Mouse (Mus musculus) layer of hippocampus, postnatal 36 days (tissue): ENCODE results near the gene Gm21981. TPM values are rescaled to one million over a fixed set of nuclear protein-coding genes. Genes with fewer than 3 reads are reported as not detected.
A peak's percentile ranks its signal among the peaks of the same experiment; 100 is the strongest.

Experiments
- DNase-seq, 2 experiments: peaks; one replicate each; pipeline ENCODE4 v3.0.0; 2022
- total RNA-seq, 2 experiments: library from RNA; stranded (reverse); gene quantifications; 2 replicates each; pipeline ENCODE4 v1.2.3; 2021

The Gm21981 gene
- 1 to 10 TPM; 3.3 to 3.4 TPM for total RNA-seq

DNA sequence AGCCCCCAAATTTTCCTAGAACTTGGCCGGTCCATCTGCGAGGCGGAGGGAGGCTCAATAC is at the start of gene Gm21981:
Gm21981 (minus strand) TSS at position 14 of the 61 bp plus-strand sequence.
- no peak for DNase-seq

DNA sequence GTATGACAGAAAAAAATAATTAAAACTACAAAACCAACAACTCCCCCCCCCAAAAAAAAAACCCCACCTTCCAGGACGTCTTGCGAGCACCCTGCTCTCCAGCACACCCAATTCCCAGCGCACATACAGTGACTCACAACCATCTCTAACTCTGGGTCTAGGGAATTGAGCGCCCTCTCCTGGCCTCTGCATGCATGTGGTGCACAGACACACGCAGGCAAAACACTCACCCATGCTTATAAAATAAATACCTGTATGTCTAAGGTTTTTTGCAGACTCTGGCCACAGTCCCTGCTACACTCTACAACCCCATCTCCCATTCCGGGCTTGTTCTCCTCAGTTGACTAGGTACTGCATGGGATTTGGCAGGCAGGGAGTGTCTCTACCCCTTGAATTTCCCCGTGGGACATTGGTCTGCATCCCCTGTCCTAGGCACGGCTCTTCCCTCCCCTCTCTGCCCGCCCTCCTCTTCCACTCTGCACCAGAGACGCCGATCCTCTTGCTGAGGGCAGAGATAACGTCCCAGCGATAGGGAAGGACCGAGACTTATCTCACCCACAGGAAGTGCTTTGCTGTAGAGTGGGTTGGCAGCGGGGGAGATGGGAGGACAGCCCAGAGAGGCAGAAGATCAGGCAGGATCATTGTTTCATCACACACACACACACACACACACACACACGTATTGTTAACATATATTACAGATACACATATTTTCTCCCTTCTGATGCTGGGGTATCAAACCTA is 48.9 kb upstream of the Gm21981 start:
- no peak for DNase-seq

DNA sequence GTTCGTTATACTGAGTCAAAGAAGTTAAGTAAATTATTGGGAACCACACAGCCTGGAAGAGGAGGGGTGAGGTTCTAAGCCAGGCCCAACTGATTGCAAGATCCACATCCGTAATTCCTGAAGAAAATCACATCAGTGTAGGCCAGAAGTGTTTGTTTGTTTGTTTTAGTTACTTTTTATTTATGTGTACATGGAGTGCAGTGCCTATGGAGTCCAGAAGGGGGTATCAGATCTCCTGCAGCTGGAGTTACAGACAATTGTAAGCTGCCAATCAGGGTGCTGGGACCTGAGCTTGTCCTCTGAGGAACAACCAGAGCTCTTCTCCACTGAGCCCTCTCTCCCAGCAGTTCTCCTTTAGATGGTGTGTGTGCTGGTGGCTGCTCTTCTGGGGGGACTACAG is 45.9 kb upstream of the Gm21981 start:
- DNase-seq = no peak

DNA sequence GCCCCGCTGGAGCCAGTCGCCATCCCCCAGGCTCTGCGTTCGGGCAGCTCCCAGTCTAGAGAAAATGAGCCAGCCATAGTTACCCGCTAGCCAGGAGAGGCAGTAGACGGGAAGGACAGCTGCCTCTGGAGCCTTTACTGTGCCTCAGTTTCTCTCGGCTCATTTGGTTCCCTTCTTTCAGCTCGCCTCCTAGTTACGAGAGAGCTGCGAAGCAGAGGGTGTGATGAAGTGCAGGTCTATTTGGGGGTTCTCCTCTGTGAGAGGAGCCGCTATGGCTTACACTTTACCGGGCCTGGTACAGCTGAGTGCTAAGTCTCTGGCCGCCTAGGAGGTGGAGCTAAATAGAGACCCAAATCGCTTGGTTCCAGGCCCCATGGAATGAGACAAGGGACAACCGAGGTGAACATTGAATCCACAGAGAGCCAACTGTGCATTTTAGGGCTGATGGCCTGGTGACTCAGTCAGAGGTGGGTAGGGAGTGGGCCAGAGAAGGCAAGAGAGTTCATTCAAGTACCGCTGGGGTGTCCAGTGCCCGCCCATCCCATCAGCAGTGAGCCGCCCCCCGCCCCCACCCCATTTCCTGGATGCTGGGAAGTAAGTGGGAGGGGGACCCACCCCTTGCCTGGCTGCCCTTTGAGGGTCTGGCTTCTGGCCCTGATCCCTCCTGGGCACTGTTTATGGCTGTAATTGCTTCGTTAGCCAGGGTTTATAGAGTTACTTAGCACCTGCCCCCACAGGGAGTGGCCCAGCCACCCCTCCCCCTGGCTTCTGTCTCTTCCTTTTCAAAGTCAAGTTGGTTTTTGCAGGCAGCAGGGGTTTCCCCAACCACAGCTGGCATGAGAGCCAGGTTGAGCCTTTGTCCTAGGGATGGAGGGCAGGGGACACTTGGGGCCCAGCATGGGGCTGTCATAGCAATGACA is 44.9 kb upstream of the Gm21981 start:
- no peak for DNase-seq

DNA sequence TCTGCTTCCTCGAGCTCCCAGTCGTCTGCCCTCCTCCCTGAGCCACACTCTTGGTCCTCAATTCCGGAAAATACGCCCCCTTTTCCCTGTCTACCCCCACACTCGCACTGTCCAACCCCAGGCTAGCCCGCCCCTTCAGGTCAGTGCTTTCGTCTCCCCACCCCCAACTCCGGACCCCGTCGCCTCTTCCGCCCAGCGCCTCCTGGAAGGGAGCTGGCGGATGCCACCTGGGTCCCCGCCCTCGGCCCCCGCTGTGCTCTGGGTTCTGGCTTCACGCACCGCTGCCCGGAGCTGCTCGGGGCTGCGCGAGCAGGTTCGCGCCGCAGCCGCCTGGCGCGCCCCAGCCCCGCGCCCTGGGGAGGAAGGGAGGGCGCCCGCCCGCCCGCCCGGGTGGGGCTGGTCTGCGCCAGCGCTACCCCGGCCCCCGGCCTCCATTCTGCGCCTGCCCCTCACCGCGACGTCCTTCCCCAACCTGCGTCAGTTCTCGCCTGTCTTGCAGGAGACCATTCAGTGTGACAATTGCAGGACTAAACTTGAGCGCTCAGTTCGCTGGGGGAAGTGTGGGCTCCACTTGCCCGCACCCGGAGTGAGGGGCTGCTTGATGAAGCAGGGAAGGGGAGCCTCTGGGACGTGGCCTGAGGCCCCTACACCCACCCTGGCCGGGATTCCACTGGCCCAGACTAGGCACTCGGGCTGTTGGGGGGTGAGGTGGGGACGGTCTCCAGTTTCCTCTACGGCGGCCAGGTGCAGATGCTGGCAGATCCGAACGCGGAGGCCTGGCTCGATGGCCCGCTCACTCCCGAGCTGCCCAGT is 44.0 kb upstream of the Gm21981 start:
- no peak for DNase-seq

DNA sequence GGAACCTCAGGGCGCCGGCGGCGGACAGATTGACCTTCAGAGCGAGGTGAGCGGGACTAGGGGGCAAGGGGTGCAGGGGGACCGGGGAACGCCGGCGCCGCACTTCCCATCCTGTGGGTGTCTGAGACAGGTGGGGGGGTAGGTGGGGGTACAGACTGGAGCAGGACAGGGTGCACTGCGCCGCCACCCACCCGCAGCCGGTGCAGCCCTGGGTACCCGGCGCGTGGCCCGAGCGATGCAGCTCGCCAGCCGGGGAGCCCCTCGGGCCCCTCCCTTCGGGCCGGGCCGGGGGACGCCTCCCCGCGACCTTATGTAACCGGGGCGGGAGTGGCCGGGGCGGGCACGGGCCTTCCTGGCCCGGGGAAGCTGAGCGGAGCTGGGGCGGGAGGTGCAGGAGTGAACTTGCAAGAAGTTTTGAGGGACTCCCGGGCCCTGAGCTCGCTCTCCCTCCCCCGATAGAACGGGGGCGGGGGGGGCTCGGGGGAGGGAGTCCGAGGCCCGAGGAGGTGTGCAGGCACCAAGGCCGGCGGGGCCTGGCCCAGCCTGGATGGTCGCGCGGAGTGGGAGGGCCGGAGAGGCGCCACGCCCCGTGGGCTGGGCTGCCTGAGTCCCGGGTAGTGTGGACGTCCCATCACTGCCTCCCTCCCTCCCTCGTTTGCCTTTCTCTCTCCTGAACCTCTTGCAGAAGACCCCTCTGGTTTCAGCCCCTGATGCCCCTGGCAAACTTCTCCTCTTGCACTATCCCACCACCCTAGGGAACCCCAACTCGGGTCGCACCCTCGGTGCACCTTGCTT is 43.2 kb upstream of the Gm21981 start:
- DNase-seq = peak; percentile 70 to 79

DNA sequence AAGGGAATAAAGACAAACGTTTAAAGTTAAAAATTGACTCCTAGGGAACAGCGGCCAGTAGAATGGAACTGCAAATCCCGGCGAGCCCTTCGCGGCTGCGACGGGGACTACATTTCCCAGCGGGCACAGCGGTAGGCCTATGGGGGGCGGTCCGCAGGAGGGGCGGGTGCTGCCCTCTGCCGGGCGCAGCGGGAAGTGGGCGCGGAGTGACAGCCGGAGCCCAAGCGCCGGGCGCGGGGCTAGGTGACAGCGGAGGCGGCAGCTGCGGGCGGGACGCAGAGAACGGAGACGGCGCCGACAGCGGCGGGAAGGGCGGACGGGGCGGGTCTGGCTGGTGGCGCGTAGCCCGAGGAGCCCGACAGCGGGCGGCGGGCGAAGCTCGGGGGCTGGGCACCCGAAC is 42.6 kb upstream of the Gm21981 start, which contains the start of gene Tfeb:
Tfeb (plus strand) TSS at position 175 of the 400 bp plus-strand sequence.
- DNase-seq = peak; percentile 96 to 97

DNA sequence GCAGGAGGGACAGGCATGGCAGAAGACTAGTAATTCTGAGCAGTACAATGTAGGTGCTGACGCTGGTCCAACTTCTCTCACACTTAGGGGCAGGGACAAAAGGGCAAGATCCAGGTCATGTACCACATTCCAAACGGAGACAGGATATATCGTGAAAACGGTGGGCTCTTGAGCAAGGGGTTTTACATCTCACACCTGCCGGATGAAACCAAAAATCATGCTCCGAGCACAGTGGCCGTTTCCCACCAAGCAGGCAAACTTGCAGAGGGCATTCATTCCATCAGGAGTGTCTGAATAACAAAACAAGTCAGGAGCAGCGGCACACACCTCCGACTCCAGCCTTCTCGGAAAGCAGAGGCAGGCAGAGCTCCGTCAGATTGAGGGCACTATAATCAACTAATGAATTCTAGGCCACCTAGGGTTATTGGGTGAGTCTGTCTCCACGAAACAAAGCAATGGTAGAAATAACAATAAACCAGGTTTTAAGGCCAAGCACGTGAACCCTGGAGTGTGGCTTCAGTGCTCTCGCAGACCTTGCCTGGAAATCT is 41.4 kb upstream of the Gm21981 start:
- no peak for DNase-seq

DNA sequence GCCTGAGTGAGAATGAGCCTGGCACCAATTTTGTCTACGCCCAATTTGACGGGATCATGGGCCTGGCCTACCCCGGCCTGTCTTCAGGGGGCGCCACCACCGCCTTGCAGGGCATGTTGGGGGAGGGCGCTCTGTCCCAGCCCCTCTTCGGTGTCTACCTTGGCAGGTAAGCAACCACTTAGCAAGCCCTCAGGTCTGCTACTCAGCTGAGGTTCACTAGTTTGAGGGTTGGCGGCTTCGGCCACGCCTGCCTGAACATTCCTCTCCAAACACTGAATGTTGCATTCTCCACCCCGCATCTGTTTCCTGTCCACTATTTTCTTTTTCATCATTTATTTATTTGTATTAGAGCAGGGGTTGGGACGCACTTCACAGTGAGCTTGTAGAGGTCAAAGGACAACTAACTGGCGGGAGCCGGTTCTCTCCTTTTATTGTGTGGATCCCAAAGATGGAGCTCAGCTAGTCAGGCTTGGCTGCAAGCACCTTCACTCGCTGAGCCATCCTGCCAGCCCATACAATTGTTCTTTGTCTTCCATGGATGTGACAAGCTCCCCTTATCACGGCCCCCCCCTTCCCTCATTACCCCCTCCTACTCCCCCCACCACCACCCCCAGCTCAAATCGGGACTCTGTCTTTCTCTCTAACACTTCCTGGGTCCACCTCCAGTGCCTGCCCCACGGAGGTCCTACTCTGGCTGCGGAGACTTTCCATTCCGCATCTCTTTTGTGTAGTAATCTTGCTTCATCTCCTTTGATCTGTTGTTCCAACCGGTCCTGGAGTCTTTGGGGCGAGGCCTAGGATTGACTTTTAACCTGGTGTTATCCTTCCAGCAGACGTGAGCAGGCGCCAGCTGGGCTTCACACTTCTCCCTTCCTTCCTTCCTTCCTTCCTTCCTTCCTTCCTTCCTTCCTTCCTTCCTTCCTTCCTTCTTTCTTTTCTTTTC is 36.6 kb upstream of the Gm21981 start:
- no peak for DNase-seq

DNA sequence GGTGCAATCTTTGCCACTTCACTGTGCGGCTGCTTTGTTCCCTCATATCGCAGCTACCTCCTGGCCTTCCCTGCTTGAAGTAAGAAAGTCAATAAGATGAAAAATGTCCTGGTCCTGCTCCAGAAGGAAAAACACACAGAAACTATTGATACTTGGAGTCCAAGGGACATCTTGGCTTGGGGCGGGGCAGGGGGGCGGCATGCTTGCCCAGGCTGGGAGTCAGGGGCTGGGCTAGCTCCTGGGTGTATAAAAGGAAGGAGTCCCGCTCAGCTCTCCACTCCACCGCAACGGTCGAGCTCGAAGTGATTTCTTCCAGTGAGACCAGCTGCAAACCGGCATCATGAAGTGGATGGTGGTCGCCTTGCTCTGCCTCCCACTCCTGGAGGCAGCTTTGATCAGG is 32.3 kb upstream of the Gm21981 start, which contains the start of gene Pgc:
Pgc (plus strand) TSS at position 277 of the 400 bp plus-strand sequence.
- DNase-seq = no peak

DNA sequence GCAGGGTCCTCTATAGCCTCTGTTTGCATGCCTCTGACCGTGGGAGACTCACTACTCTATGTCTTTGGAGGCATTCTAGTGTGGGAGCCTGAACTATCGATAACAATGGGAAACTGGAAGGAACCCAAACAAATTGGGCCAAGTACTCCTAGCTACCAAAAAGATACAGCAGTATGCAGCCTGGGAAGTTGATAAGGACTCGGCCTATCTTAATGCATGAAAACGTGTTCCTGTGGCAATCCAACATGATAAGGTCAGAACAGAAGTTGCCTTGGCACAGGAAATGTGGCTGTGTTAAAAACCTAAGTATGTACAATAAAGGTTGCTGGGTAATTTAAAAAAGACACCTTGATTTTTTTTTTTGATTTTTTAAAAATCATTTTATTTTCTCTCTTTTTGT is 26.9 kb upstream of the Gm21981 start:
- no peak for DNase-seq

DNA sequence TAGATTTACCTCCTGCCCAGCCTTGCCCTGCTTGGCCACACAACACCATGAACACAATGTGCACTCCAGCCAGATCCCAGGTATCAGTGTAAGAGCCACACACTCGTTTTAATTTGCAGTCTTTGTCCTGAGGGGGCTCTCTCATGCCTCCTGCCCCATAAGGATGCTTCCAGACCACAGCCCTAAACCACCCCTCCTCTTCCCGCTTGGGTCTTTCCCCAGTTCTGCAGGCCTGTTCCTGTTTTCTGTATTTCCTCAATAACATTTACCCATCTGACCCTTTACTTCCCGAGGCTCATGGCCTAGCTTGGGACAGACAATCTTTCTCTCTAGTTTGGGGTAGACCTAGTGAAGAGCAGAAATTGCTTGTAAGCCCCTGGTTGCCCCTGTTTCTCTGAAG is 20.8 kb upstream of the Gm21981 start:
- DNase-seq = no peak

DNA sequence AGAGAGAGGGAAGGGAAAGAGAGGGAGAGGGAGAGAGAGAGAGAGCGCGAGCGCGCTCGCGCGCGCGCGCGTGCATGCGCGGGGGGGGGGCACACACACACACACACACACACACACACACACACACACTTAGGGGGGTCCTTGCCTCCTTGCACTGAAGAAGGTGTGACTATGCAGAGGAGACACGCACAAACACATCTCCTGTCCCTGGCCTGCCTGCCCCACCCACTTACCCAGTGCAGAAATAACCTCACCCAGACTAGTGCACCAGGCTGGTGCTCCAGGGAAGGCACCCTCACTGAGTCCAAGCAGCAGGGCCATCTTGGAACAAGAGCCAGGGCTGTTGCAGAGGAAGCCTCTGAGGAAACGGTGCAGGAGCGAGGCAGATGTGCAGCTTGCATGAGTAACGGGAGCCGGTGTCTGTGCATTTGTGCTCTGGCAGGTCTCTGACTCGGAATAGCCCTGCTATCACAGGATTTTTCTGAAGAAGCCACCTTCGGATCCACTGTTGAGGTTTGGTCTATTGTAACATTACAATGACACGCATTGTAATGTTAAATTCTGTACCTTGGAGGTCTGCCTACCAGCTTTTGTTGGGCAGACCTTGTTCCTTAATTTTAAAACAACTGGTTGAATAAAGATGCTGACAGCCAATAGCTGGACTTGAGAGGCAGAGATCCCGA is 18.8 kb upstream of the Gm21981 start:
- no peak for DNase-seq

DNA sequence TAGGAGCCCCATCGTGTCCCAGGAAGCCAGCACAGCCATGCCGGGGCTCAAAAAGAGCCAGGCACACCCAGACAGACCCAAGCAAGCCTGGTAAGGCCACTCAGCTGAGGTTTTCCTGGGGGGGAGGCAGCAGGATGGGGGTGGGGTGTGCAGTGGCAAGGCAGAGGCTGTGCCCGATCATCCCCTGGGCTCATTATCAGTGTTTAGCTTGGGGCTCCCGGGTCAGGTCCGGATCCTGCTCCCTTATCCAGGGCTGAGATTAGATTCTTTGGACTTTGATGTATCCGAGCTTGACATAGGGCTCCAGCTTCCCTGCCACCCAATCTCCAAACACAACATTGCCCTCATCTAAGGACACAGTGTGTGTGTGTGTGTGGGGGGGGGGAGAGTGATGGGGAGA is 17.6 kb upstream of the Gm21981 start:
- DNase-seq = no peak

DNA sequence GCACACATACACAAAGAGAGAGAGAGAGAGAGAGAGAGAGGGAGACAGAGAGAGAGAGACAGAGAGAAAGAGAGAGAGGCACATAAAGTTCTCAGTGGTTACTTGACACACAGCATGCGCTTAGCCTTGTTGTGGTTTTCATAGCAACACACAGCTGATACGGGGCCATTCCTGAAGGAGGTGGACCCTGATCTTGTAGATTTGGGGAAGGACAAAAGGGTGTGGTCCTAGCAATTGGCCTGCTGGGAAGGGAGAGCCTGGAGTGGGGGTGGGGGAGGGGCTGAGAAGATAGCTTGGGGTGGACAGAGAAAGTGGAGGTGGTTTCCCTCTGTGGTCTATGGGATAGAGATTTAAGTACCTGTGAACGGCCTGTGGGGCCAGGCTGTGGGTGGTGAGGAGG is 15.8 kb upstream of the Gm21981 start:
- no peak for DNase-seq

DNA sequence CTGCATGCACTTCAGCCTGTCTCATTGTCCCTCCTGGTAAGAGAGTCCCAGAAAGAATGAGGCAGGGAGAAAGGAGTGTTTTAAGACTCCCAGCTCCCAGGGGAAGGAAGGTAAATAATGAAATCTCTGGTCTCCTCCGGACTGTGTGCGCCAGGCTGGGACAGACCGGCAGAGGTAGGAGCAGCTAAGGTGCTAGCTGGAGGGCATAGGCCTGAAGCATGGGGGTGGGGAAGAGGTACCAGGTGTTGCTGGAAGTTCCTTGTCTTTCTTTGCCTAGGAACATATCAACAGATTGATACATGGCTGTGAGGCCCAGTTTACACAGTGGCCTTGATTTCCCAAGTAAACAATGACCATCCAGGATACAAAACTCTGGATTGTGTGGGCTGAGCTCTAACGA is 14.7 kb upstream of the Gm21981 start:
- DNase-seq = no peak

DNA sequence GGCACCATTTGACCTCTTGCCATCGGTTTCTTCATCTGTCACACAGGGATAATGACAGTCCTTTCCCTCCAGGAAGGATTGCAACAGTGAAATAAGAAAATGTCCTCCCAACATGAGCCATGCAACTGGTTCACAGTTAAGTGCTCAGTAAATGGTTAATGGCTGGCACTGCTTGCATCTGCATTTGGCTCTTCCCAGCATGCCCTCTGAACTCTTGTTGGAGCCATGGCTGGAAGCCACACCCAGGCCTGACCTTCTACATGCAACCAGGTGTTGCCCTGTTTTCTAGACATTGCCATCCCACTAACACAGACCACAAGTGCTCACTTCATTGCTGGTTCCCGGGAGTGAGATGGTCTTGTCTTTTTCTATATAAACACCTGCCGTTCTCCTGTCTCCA is 13.7 kb upstream of the Gm21981 start:
- DNase-seq = no peak

DNA sequence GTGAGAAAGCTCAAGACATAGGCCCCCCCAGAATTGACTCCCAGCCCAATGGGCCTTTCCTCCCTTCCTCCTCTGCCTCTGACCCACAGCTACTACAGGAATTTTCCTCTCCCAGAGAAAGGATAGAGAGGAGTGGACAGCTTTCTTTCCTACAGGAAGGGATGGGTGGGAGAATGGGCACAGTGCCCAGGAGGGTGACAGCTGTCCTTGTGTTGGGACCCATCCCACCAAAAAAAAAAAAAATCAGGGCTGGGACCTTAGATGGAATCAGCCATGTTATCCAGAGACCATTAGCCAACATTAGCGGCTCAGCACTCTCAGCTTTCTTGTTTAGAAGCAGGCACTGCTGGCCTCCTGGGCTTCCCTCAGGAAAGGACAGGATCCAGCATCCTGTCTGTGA is 11.9 kb upstream of the Gm21981 start:
- no peak for DNase-seq

DNA sequence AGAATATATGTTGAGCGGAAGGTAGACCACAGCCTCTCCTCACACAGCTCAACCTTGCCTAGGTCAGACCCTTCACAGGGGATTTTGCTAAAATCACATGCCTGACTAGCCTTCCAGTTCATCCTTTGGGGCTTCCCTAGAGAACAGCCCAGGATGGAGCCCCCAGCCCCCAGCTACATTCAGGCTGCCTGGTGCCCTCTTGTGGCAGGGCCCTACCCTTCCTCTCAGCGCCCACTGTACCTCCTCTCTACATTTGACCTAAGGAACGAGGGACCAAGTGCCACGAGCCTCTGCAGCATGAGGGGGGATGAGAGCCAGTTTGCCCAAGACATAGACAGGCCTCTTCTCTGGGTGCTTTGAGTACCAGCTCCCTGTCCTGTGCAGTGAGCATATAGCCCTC is 10.4 kb upstream of the Gm21981 start:
- DNase-seq = no peak

DNA sequence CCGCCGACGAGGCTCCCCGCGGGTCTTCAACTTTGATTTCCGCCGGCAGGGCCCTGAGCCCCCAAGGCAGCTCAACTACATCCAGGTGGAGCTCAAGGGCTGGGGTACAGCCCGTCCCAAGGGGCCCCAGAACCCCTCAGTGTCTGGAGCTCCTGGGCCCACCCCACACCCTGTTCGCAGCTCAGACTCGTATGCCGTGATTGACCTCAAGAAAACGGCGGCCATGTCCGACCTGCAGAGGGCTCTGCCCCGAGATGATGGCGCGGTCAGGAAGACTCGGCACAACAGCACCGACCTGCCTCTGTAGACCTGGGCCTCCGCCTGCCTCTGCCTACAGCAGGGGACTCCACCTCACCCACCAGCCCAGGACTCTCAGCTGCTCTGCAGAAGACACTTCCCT is 9.3 kb upstream of the Gm21981 start:
- DNase-seq = no peak
